Mouse (Mus musculus): ENCODE measurements around the gene Ap5m1. TPM values are rescaled to one million over a fixed set of nuclear protein-coding genes. Genes with fewer than 3 reads are reported as not detected.

The Ap5m1 gene
- polyA plus RNA-seq, 1 experiment from 2014 or later, result 23.5 TPM

DNA sequence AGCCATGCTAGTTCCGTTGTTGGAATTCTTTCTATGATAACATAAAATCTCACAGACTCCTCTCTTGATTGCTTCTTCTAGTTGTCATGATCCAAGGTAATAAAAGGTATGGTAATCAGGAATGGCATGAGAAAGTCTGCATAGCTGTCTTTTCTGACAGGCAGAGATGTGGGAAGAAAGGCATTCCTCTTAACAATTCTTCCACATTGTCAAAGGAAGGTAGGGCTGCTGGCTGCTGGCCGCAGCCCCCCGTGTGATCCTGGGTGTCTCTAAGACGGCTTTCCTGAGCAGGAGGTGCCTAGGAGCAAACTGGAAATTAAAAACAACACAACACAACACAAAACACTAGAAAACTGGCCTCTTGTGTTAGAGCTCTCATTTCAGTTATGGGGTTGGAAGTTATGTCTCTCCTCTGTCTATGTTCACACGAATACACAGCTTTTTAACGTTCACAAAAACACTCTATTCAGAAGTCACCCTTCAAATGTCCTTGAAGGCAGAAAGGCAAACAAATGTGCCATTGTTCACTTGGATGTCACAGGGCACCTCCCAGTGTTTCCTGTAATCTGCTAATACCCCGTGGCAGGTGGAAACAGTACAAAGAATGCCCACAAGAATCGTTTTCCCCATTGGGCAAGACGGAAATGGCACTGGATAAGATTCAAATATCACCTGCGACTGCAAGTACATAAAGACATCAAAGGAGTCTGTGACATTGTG is 62.8 kb downstream of the Ap5m1 start:
- H3K9me3 ChIP-seq (replicated peaks), result no peaks in the 10 kb centered on the region
- H3K4me1 ChIP-seq, result peaks cover 8% of the 10 kb centered on the region
- no peak overlapping the region for H3K4me3 ChIP-seq (replicated peaks)
- H3K27ac ChIP-seq (replicated peaks), result no peak overlapping the region
- no peak overlapping the region for H3K4me2 ChIP-seq
- 49% methylated on average over 10 of the region's 10 CpGs for WGBS
- no peak overlapping the region for H3K9ac ChIP-seq (replicated peaks)
- ATAC-seq (ENCODE audit: low FRiP score), result no peak
- H3K27me3 ChIP-seq (replicated peaks), result no peaks in the 10 kb centered on the region
- H3K36me3 ChIP-seq, result no peaks in the 10 kb centered on the region

DNA sequence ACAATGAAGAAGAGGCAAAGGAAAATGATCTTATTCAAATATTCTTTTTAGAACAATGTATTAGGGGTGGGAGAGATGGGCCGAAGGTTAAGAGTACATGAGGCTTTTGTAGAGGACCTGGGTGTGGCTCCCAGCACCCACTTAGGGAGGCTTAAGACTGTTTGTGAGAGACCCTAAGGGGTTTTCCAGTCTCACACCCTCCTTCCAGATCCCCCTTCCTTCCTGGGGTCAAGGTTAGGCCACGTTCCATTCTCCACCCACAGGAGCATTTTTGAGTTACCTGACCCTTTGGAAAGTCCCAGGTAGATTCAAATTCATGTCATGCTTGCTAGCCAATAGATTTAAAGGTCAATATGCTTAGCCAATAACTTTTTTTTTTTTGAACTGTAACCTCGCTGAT is 66.5 kb downstream of the Ap5m1 start:
- no peaks in the 10 kb centered on the region for H3K36me3 ChIP-seq
- no peaks in the 10 kb centered on the region for H3K9me3 ChIP-seq (replicated peaks)
- no peak overlapping the region for H3K9ac ChIP-seq (replicated peaks)
- H3K4me2 ChIP-seq, result no peak overlapping the region
- 90% methylated on average over 3 of the region's 3 CpGs for WGBS
- H3K4me1 ChIP-seq, result peaks cover 4% of the 10 kb centered on the region
- no peak overlapping the region for H3K4me3 ChIP-seq (replicated peaks)
- ATAC-seq (ENCODE audit: low FRiP score), result no peak
- no peak overlapping the region for H3K27ac ChIP-seq (replicated peaks)
- no peaks in the 10 kb centered on the region for H3K27me3 ChIP-seq (replicated peaks)

DNA sequence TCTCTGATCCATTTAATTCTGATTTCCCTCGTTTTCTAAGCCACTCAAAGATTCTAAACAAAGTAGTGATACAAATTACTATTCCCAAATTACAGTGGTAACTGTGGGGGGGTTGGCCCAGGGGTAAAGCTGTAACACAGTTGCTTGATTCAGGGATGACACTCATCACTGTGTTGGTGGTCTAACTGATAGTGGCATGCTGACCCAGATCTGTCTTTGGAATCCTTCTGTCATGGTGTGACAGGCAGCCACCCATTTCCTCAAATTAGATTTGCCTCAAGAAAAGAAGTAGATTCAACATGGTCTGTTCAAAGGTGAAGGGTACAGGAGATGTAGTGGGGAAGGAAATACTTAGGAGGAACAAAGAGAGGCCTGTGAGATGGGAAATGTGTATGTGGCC is 72.3 kb downstream of the Ap5m1 start:
- no peak for ATAC-seq (ENCODE audit: low FRiP score)
- no peak overlapping the region for H3K4me3 ChIP-seq (replicated peaks)
- H3K4me1 ChIP-seq, result no peaks in the 10 kb centered on the region
- H3K9ac ChIP-seq (replicated peaks), result no peak overlapping the region
- H3K4me2 ChIP-seq, result no peak overlapping the region
- WGBS, result 67% methylated on average over 1 of the region's 1 CpGs
- no peak overlapping the region for H3K27ac ChIP-seq (replicated peaks)
- no peaks in the 10 kb centered on the region for H3K36me3 ChIP-seq
- H3K27me3 ChIP-seq (replicated peaks), result no peaks in the 10 kb centered on the region
- no peaks in the 10 kb centered on the region for H3K9me3 ChIP-seq (replicated peaks)

DNA sequence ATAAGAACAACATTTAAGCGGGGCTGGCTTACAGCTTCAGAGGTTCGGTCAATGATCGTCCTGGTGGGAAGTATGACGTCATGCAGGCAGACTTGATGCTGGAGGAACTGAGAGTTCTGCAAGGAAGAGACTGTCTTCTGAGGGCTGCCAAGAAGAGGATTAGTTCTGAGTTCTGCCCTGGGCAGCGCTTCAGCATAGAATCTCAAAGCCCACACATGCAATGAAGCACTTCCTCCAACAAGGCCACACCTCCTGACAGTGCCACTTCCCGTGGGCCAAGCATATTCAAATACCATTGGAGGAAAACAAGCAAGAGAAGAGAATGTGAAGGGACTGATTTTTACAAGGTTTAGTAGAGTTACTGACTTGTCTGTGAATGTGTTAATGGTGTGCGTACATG is 74.9 kb downstream of the Ap5m1 start:
- Histone ChIP-seq H3K4me2 (no peak overlapping the region), H3K4me1 (no peaks in the 10 kb centered on the region), H3K27me3 (replicated peaks) (no peaks in the 10 kb centered on the region), H3K36me3 (no peaks in the 10 kb centered on the region), H3K4me3 (replicated peaks) (no peak overlapping the region), H3K9me3 (replicated peaks) (no peaks in the 10 kb centered on the region), H3K9ac (replicated peaks) (no peak overlapping the region), H3K27ac (replicated peaks) (no peak overlapping the region)
- WGBS, result 94% methylated on average over 7 of the region's 7 CpGs
- no peak for ATAC-seq (ENCODE audit: low FRiP score)

Other genes with a start within 250 kb of the Ap5m1 start
- 50.8 and 54.7 TPM in 2 replicates for gene Exoc5, start 556 bp downstream of the Ap5m1 start, polyA plus RNA-seq (2015; fragmentation: Nextera tagmentation; extraction: Ambion mirVana)
- gene Naa30, start 106.1 kb downstream of the Ap5m1 start, polyA plus RNA-seq (2015; fragmentation: Nextera tagmentation; extraction: Ambion mirVana), result 11.2 and 13.1 TPM in 2 replicates
- gene ccdc198, start 179.4 kb downstream of the Ap5m1 start, polyA plus RNA-seq (2015; fragmentation: Nextera tagmentation; extraction: Ambion mirVana), result 0.20 and 14.7 TPM in 2 replicates

All from neural tube, embryonic 15.5 days (tissue).